Mouse (Mus musculus): ENCODE results near the gene Gadd45b. TPM values are rescaled to one million over a fixed set of nuclear protein-coding genes. Genes with fewer than 3 reads are reported as not detected.

The Gadd45b gene
- total RNA-seq, 2 experiments from 2014 or later = 34.1 to 75.0 TPM

DNA sequence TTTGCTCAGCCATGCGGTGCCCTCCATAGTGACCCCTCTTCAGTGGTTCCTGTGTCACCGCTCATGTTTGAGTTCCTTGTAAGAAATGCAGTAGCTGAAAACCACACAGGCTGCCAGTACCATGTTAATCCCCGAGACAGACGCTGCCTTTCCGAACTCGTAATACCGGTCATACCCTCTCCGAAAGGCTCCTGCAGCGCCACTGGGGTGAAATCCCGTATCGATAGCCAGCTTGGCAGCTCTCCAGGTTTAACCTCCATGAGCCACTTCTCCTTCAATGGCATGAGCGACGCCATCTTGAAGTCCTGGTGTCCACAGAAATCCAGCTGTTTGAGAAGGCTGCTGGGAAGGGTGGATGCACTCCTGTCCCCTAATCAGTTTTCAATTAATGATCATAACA is 24.5 kb downstream of the Gadd45b start:
- no peak for DNase-seq (ENCODE audit: low spot score in 2 of 2)

DNA sequence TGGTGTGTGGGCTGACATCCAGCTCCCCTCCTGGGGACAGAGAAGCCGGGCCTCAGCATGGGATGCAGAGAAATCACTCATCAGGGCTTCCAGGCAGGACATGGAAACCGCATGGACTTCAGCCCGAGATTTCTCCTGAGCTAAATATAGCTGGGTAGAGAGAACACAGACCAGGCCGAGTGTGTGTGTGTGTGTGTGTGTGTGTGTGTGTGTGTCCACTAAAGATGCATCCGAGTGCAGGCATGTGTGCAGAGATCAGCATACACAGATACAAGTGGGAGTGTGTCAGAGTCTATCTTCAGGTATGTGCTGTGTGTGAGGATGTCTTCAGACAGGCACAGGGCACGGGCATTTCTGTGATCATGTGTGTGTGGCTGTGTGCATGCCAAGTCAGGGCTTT is 25.0 kb downstream of the Gadd45b start:
- DNase-seq (ENCODE audit: low spot score in 2 of 2) = no peak

DNA sequence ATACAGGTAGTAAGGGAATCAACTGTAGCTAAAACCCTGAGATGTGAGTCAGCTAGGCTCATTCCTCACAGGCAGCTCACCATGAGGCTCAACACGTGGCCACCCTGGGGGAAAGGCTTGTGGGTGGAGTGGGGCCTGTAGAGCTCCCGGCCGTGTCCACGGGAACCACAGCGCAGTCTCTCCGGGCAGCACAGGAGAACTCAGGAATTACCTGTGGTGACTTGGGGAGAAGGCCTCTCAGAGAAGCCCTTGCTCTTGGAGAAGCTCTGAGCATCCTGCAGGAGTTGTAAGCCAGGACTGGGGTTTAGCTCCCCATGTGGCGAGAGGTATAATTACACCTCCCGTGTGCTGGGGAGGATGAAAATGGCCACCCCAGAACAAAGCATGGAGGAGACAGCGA is 25.7 kb downstream of the Gadd45b start:
- DNase-seq (ENCODE audit: low spot score in 2 of 2) = peak; percentile 52 to 55

DNA sequence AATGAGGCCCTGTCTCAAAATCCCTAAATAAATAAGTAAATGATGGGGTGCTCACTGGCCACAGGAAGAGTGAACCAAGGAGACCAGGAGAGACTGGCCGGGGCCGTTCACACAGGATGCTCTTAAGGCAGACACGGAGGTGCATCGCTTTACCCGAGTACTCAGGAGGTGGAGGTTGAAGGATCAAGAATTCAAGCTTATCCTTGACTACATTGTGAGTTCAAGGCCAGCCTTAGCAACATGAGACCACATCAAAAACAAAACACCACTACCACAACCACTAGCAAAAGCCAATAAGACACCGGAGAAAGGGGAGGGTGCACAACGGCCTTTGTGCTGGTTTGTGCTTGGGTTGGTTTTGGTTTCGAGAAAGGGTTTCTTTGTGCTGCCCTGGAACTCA is 26.5 kb downstream of the Gadd45b start:
- no peak for DNase-seq (ENCODE audit: low spot score in 2 of 2)

DNA sequence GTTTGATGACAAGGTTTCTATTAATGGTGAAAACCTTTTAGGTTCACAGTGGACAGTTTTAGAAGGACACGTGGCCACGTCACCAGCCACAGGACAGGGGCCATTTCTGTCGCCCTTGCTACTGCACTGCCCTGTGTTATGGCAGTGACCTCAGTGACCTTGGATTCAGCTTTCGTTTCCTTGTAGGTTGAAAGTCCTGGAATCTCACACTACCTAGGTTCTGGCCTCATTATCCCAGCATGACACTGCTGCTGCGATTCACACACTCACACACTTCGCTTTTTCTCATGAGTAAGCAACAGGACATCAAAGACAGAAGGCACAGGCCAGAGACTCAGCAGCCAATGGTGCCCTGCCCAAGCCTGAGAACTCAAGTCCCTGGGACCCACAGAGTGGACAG is 27.0 kb downstream of the Gadd45b start:
- DNase-seq (ENCODE audit: low spot score in 2 of 2) = no peak

DNA sequence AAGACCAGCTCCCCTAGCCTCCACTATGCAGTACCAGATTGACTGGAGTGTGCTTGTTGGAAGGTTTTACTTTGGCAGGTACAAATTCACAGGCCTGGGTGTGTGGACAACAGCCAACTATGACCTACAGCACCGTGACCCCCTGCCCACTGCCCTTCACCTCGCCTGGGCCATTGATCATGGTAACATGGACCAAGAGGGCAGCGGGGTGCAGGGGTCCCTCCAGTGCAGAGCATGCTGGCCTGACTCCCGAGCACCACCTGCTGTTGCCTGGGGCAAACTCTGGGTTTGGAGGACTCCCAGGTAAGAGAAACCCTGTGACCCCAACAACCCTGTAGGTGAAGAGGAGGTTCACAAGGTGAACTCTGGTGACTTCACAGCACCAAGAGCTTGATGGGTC is 27.9 kb downstream of the Gadd45b start:
- no peak for DNase-seq (ENCODE audit: low spot score in 2 of 2)

DNA sequence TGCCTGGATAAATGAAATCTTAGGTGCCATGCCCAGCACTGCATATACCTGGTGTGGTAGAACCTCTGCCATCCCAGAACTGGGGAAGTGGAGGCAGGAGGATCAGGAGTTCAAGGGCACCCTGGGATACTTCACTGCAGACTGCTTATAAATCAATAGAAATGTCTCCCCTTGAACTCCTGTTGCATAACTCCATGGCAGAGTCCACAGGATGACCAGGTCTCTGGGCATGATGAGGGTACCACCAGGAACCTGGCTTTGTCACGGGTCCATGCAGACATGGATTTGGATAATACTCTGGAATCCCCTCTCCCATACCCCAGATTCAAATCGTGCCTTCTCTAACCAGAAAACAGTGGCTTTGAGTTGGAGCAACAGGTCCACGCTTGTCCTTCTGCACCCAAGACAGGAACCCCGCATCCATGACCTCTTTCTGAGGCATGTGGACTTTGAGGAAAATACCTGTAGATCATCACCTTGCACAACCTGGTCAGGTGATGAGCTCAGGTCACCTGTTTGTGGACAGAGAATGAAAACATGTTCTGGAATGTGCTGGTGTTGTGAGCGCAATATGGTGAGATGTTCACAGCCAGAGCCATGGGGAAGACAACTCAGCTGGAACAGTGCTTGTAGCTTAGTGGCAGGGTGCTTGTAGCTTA is 29.2 kb downstream of the Gadd45b start:
- DNase-seq (ENCODE audit: low spot score in 2 of 2) = no peak

DNA sequence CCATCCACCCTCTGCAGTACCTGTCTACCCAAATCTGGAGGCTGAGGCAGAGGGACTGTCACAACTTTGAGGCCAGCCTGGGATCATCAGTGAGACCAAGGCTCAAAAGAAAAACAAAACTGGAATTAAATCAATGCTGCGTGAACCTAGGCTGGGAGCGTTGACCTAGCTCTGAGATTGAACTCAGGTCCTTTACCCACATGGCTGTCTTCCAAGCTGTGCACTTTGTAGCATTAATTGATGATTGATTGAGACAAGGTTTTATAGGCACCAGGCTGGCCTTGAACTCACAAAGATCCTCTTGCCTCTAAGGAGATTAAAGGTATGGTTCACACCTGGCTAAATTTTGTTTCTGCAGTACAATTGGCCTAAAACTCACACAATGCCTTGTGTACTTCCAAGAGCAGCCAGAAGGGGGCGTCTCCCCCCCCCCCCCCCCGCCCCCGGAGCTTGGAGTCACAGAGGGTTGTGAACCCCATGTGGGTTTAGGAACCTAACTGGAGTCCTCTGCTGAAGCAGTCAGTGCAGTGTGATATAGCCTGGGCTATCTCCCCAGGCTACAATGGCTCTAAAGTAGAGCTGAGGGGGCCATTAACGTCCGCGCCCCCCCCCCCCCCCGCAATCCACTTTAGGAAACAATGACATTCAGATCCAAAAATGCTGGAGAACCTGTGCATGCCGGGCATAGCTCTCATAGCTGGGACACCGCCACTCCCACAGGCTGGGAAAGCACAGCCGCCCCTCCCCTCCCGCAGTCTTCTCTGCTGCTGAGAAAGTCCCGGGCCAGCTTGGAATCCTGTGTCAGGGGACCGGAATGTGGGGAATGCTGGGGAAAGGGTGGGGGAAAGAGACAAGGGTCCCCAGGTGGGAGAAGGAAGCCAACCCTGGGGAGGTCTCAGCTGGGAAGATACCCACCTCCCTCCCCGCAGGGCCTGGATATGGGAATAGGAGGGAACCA is 31.0 kb downstream of the Gadd45b start:
- no peak for DNase-seq (ENCODE audit: low spot score in 2 of 2)

DNA sequence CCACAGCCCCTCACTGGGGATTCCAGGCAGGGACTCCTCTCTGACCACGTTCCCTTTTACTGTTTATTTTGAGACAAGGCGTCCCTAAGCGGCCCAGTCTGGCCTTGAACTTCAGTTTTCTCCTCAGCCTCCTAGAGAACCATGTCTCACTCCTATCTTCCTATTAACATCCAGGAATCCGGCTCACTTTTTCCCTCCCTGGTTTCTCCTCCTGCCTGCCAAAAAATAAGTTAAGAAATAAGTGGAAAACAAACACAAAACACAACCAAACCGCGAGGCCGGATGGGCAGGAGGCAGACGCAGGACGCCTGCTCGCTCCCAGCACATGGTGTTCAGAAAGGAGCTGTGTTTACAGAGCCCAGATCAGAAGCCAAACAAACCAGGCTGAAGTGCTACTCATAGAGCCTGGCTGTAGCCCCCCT is 32.2 kb downstream of the Gadd45b start:
- no peak for DNase-seq (ENCODE audit: low spot score in 2 of 2)

DNA sequence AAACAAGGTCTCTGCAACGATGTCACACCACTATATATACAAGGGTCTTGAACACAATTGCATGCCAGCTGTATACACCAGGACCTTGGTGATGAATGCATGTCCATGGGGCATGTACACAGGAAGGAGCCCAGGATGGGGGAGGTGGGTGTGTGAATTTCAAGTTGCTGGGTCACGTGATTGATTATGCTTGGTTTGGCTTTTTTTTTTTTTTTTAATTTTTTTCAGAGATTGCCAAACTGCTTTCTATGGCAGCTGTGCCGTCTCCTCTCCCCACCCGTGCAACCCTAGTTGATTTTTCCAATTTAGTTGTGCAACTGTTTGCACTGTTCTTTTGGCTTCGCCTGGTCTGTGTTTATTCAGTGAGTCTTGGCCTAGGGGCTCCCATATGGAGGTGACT is 32.7 kb downstream of the Gadd45b start:
- DNase-seq (ENCODE audit: low spot score in 2 of 2) = no peak

DNA sequence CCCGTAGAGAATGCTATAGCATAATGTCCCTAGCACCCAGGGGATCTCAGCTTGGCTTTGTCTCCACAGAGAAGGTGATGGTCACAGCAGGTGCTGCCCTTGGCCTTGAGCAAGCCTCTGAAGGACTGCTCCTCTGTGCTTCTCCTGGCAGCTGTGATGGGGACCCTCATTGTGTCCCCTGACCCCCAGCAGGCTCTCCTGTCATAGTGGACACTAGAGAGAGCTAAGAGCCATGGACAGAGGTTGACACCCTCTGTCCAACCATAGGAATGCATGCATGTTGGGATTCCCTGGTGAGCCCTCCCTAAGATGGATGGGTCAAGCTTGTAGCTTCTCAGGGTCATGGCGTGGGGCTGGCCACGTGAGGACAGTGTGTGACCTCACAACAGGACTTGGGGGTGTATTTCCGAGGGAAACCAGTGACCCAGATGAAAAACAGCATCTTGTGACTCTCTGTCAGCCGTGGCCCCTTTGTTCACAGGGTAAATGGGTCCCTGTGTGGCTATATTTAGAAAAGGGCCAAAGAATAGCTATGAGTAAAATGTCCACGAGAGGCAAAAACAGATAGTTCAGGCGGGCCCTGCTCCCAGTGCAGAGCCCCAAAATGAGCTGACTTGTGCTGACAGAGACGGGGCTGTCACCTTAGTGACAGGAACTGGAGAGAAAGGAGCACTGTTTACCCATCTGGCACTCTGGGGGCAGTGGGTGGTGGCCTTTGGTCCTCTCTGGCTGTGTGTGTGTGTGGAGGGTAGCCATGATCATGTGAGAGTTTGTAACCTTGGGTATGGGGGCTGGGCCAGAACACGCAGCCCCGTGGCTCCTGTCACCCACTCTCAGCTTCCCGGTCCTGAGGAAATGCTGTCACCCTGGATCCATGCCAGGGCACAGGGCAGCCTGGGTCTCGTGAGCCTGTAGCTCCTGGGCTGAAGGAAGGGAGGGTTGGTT is 33.4 kb downstream of the Gadd45b start:
- peak; percentile 59 for DNase-seq (ENCODE audit: low spot score in 2 of 2)

DNA sequence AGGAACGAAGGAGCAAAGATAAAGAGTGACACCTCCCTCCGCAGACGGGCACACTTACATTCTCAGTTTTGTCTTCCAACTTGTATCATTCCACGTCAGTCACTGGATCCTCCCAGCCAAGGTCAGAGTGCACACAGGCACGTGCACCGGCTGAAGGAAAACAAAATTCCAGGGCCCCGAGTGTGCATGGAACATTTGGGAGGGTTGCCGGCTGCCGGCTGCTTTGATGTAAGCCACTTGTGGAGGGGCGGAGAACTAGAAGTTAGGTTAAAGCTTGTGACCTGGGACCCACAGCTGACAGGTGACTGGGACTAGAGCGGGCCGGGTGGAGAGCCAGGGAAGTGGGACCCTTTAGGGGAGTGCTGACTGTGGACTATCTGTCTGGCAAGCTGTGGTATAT is 36.4 kb downstream of the Gadd45b start:
- DNase-seq (ENCODE audit: low spot score in 2 of 2) = peak in 1 of 2 experiments; percentile 58

DNA sequence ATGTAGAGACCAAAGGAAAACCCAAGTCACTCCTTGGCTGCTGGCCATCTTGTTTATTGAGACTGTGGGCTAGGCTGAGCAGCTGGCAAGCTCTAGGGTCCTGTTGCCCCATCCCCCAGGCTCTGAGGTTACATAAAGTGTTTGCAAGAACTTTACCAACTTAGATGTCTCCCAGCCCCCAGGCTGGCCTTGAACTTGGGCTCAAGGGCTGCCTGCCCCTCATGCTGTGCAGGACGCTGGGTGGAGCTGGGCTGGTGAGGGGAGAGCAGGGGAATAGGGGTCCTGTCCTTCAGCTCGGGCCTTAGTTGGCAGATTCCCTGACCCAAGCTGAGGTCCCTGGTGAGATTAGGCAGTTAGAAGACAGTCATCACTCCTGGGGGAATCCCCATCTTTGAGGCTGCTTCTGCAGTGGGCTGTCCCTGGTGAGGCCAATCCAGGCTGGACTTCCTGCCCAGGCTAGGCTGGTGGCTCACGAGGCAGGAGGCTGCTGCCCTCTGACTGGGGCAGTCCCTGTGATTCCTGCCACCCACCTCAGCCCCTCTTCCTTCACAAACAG is 37.3 kb downstream of the Gadd45b start:
- no peak for DNase-seq (ENCODE audit: low spot score in 2 of 2)

DNA sequence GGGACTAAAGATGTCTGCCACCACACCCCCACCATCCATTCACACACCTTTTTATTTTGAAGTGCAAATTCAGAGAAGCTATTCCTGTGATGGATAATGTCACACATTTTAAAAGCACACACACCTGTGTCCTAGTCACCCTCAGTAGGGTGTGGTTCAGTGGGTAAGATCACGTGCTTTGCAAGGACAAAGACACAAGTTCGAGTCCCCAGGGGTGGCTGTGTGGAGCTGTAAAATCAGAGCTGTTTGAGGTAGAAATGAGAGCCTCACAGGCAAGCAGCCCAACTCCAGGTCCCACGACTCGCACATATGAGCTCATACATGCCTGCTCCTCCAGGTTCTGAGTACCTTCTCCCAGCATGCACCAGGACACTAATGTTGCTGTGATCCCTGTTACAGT is 38.2 kb downstream of the Gadd45b start:
- no peak for DNase-seq (ENCODE audit: low spot score in 2 of 2)

DNA sequence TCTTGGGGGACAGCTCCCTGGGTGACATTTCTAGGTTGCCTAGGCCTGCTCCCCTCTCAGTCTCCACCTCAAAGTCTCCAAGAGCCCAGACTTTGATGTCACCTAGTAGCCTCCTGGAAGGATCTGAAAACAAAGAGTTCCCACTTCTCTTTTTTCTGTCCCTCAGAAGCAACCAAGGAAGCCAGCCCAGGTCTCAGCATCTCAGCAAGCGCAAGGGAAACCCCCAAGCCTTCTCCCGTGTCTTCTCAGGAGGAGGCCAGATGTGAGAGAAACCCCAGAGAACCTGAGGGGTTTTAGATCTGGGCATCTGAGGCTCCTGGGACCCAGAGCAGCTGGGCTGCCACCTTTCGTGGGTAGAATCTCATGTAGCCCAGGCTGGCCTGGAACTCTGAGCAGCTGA is 39.4 kb downstream of the Gadd45b start:
- DNase-seq (ENCODE audit: low spot score in 2 of 2) = no peak

DNA sequence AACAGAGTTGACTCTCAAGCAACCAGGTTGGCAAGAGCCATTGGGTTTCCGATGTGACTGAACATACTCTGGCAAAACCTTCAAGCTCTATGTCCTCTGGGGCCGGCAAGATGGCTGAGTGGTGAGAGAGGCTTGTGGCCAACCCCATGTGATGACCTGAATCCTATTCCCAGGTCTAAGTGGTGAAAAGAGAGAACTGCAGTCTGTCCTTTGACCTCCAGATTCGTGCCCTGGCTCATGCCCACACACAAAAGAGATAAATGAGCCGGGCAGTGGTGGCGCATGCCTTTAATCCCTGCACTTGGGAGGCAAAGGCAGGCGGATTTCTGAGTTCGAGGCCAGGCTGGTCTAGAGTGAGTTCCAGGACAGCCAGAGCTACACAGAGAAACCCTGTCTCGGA is 40.3 kb downstream of the Gadd45b start:
- DNase-seq (ENCODE audit: low spot score in 2 of 2) = no peak

DNA sequence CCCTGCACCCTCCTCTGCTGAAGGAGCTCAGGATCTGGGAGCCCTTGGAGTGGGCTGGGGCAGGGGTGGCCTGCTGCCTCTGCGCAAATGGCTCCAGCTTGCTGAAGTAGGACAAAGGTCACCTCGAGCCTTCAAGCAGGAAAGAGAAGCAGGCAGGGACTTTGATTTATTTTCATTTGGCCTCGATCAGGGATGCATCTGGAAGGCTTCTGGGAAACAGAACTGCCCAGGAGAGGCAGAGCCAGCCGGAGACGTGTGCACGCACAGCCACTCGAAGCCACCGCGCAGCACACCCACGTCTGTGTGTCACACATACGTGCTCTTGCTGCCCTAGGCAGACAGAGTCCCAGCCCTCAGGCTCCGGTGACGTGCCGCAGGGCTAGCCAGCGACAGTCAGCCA is 41.7 kb downstream of the Gadd45b start:
- DNase-seq (ENCODE audit: low spot score in 2 of 2) = peak in 1 of 2 experiments; percentile 51

DNA sequence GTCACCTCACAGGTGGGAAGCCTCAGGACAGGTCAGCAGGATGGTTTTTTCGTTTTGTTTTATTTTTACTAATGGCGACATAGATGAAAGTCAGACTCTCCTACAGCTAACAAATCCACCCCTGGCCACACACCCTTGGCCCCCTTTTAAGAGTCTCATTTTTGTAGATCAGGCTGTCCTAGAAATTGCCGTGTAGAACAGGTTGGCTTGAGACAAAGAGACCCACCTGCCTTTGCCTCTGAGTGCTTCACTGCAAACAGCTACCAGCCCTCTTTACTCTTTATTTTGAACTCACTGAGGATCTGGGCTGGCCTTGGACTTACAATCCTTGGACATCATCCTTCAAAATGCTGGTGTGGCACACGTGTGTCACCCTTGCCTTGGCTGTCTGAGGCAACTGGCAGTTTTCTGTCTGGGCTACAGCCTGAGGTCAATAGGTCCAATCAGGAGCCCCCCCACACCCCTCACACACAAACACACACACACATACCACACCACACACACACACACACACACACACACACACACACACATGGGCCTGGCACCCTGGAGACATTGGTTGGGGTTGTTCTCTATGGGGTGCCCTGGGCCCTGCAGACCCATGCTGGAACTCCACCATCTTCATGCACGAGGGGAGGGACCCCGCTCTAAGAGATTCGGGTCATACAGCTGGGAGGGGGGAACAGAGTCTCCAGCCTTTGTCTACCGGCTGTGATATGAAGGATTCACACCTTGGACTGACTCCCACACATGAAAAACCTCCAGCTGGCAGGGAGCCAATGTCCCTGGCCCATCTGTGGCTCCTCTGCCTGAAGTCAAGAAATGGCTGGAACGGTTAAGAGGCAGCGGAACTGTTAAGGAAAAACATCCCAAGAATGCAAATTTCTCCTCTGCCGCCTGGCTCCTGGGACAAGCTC is 42.5 kb downstream of the Gadd45b start:
- DNase-seq (ENCODE audit: low spot score in 2 of 2) = peak; percentile 60 to 63

DNA sequence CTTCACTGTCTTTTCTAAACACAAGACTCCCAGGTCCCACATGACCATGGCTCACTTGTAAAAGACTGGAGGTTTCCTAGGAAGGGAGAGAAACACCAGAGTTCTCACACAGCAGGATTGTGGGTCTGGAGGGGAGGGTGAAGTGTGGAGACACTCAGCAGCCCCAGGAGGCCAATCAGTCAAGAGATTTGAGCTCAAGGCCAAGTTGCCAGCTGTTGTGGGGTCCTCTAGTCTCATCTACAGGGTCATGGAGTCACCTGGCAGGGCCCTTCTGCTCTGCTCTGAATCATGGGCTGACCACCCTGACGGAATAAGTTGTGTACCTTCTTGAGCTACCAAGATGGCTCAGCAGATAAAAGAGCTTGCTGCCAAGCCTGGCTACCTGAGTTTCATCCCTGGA is 43.8 kb downstream of the Gadd45b start:
- no peak for DNase-seq (ENCODE audit: low spot score in 2 of 2)

DNA sequence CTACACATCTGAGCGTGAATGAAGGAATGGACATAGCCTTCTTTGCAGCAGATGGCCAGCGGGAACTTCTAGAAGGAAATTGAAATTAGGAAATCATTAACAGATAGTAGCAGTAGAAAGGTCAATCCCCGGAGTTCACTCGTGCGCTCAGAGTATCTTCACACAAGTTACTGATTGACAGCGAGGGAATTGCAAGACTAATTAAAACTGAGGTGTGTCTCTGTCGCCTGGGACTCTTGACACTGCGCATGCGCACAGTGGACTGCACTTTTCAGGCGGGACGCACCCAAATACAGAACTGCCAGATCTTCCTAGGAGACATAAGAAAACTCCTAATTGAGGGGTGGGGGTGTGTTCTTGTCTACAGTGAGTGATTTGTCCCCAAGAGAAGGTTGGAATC is 45.6 kb downstream of the Gadd45b start:
- DNase-seq (ENCODE audit: low spot score in 2 of 2) = no peak

Data from adrenal gland, adult 18-20 months (tissue).